Mouse (Mus musculus) urinary bladder, postnatal 25 days (tissue): ENCODE data around the gene Fbxo44.
"Not testable (repeated sequence)": the region's sequence is repeated elsewhere in the genome, so short reads cannot be mapped to it uniquely, and the experiment has no call there.

ENCODE experiments used
- DNase-seq: peaks from one replicate; pipeline ENCODE4 v3.0.0; 2022; ENCODE audit warnings: low spot score

Fbxo44 gene

DNA sequence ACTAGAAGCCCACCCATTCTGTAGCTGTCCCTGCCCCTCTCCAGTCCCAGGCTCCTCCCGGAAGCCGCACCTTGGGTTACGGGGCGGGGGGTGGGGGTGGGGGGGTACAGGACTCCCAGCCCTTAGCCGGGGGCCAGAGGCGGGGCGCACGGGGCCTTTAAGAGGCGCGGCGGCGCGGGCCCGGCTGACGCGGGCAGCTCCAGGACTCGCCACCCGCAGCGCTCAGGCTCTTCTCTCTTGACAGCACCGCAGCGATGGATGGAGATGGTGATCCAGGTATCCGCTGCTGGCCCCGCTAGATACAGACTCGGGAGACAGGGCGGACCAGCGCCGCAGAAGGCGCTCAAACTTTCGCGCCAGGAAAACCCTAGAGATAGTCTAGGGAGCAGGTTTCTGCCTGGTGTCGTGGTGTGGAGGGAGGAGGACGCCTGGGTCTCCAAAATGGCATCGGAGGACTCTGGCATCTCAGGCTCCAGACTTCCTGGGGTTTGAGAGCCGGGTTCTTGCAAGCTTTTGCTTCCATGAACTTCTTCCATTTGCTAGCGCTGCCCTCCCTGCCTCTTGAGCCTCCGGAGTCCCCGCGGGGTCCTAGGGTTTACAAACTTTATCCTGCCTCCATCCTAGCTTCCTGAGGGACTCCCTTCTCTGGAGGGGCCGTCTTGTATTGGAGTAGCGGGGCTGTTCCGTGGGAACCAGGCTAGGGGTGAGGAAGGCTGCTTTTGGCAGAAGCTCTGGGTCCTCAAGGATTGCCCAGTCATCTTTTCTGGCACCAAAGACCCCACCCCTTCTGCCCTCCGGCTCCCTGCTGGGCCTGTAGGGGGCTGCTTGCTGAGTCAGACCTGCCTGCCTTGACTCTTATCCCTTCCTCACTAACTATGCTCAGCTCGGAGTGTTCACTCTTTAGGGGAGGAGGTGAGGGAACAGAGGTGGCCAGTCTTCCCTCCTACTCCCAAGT lies at the start of gene Fbxo44, which contains the start of gene Fbxo2:
Fbxo44 (minus strand) TSS at position 47 of the 955 bp plus-strand sequence.
Fbxo2 (plus strand) TSS at position 186 of the 955 bp plus-strand sequence.
- no peak for DNase-seq

DNA sequence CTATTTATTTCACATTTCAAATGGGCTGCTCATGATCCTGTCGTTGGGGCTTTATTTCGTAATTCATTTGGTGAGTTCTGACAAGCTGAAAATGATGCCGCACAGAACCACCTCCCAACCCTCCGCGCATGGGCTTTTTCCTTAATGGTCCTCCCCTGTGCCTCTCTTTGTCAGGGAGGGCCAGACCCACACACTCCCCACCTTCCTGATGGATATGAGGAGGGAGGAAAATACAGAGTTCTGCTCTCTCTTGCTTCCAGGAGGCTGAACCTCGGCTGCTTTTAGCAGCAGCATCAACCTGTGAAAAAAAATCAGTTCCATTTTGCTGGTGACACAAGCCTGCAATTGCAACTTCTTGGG lies 44.6 kb upstream of the Fbxo44 start:
- no peak for DNase-seq

DNA sequence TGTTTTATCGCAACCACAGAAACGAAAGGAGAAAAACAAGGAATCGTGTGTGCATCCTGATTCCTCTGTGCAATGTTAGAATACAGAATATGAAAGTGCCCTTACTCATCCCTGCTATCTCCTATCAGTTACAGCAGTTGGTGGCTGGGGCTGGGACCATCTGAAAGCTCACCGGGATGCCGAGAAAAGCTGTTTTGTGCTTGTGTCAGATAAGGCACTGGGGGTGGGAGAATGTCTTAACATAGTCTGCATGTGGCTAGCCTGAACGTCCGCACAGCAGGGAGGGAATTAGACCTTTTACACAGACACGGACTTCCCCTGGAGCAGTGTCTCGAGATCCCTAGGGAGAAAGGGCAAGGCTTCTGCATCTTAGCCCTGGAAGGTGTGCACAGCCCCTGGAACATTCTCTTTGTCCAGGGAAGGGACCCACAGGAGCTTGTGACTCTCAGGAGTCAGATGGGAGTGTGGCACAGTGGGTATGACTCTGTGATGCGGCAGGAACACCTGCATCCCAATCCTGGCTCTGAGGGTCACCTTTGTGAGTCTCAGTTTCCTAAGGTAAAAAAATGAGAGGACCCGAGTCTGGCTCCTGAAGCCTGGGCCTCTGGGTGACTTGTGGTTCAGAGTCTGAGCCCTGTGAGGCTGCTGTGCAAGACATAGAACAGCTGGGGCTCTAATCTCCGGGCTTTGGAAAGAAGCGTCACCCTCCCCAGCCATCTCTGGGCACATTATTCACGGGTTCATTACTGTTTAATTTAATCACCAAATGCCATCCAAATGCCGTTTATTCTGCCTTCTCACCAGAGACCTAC lies 44.0 kb upstream of the Fbxo44 start:
- no peak for DNase-seq

DNA sequence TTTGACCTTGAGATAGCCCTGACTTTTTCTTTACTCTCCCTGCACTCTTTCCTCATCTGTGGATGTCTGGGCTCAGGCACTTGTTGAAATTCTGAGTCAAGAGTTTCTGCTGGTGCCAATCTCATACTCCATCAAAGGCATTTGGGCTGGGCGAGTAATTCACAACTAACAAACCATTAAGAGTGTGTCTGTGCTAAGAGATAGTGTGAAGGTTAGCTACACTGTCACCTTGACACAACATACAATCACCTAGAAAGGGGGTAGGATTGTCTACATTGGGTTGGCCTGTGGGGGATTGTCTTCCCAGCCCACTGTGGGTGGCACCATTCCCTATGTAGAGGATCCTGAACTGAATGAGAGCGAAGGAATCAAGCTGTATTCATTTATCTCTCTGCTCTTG lies 43.3 kb upstream of the Fbxo44 start:
- DNase-seq, result no peak

DNA sequence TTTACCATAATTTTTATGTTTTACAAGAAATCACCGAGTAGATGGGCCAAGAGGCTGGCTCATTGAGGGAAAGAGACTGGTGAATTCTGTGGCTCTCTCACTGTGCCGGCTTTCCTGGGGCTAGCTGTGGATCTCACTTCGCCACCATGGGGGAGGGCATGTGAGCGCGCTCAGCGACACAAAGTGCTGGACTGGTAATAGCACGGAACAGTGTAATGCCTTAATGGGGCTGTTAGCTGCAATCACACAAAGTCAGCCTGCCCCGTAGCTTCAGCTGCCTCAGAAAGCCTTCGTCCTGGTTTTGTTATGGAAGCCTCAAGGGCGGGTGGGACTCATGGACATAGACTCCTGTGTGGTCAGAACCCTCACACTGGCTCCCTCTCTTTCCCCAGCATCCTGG lies 38.4 kb upstream of the Fbxo44 start:
- no peak for DNase-seq

DNA sequence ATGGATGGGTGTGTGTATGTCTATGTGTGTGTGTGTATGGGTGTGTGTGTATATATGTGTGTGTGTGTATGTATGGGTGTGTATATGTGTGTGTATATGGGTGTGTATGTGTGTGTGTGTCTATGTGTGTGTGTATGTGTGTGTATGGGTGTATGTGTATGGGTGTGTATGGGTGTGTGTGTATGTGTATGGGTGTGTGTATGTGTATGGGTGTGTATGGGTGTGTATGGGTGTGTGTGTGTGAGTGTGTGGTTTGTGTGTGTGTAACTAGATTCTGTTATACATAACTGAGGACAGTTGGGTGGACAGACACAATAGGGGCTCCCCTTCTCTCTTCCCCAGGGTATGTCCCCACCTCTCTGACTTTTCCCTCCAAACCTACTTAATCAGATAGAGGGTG lies 34.1 kb upstream of the Fbxo44 start:
- no peak for DNase-seq

DNA sequence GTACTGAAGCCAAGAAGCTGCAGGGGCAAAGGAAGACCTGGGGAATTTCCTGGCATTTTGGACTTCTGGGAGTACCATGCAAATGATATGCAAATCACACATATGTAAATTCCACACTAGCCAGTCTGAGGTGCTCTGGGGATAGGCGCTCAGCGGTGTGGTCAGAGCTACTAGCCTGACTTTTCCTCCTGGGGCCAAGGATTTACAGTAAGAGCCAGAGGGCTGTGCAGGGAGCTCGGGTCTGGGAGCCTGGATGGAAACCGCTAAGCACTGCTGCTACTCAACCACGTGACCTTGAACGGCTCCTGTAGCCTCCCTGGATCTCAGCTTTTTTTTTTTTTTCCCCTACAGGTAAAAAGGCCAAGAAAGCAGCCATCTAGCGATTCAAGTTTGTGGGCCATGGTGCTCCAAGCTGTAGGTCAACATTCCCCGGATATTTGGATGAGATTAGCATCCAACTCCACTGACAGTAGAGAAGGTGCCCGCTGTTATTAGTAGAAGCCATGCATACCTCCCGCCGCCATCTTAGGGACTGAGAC lies 32.5 kb upstream of the Fbxo44 start:
- DNase-seq, result no peak

DNA sequence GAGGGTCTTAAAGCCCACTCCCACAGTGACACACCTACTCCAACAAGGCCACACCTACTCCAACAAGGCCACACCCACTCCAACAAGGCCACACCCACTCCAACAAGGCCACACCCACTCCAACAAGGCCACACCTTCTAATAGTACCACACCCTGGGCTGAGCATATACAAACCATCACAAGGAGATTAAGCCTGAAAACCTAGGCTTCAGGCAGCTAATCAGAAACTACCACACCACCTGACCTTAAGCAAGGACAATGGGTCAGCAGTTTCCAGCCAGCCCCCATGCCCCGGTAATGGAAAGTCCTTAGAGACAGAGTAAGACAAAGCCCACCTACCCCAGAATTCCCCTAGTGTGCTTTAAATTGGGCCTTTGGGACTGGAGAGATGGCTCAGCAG lies 28.5 kb upstream of the Fbxo44 start:
- DNase-seq, result not testable (repeated sequence)

DNA sequence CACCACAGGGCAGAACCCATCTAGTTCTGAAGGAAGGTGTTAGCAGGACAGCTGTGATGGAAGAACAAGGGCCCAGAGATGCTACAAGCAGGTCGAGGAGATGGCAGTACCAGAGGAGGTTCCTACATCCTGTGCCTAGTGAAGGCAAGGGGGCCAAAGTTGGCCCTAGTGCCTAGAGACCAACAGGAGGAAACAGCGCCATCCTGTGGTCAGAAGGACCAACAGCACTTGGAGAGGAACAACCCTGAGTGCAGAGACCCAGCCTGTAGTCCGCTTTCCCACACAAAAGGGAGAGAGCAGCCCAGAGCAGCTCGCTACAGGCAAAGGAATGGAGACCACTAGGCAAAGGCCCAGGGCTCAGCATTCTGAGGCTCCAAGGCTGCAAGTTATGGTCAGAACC lies 25.5 kb upstream of the Fbxo44 start:
- no peak for DNase-seq

DNA sequence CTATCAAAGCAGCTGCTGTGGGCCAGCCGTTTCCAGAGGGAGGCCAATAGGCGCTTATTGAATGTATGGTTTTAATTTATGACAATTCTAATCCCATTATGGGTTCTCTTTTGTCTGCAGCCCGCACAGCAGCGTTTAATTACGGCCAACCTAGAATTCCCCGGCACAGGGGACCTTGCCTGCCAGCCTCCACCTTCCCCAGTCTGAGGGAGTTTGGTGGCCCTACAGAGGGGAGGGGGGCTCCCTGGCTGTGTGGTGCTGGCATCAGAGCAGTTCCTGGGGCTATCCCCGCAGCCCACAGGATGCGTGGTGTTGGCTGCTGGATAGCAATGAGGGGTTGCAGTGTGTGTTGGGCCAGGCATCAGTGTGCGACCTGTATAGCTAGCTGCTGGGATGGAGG lies 24.3 kb upstream of the Fbxo44 start:
- no peak for DNase-seq

DNA sequence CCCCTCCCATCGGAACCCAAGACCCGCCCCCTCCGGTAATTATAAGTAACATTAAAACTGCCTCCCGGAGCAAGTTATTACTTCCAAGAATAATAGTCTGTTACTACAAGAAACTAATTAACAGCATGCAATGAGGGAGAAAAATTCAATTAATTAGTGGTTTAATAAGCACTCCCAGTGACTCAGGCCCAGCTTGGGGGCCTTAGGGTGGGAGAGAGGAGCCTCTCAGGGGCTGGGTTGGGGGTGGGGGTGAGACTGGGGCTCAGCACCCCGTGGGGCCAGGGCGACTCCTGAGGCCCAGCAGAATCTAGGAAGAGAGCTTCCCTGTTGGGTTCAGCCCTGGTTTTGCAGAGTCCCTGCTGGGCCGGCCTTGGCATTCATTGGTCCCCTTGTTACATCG lies 22.1 kb upstream of the Fbxo44 start:
- DNase-seq, result no peak

DNA sequence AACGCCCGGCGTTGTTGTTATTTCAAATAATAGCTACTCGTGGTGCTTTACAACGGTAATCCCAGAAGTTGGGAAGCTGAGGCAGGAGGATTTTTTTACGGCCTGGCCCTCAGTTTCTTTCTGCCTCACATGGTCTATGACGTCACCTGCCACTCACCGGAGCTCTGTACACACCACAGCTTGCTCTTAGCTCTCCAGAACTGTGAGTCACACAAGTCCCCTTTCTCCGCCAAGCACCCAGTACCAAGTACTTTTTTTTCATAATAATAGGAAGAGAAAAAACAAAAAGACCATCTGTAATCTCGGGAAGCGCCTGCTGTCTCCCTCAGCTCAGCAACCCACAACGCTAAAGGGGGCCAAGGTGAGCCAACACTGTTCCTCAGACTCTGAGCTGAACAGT lies 21.2 kb upstream of the Fbxo44 start:
- DNase-seq, result no peak

DNA sequence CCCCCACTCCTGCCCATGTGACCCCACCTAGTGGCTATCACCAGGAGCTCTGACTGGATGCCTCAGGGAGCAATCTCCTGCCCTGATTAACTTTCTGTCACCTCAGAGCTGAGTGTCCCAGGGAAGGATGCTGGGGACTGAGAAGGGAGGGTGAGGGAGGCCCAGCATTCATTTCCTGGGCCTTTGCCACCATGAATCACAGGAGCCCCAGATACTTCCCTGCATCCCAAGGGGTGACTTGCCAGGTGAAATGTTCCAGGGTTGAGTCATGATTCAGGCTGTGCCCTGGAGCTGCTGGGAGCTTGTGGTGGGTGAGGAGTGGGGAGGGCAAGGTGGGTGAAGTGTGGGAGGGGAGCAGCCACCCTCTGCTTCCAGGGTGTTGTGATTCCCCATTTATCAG lies 17.4 kb upstream of the Fbxo44 start:
- DNase-seq, result no peak

DNA sequence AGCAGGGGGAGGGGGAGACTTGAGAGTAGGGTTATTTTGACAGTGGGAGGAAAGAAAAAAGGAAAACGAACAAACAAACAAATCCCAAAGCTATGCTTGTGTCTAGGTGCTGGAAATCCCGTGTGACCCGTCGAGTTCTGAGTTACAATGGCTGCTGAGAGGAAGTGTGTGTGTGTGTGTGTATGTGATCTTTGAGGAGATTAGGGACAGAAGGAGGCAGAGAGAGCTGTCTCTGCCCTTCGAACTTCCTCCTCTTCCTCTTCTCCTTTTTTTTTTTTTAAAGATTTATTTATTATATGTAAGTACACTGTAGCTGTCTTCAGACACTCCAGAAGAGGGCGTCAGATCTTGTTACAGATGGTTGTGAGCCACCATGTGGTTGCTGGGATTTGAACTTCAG lies 16.3 kb upstream of the Fbxo44 start:
- DNase-seq, result not testable (repeated sequence)

DNA sequence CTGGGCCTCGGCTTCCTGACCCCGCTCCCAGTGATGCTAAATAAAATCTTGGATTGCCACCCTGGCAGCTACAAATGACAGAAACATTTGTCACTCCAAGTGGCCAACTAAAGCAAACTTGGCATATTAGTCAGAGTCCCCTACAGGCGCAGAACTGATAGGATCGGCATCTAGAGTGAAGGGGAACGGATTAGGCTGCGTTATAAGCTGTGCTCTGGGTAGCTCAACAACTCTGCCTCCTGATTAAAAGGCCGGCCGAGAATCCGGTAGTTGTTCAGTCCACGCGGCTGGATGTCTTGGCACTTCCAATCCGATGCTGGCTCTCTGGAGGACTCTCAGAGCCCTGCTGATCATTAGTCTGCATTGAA lies 14.2 kb upstream of the Fbxo44 start:
- DNase-seq, result no peak

DNA sequence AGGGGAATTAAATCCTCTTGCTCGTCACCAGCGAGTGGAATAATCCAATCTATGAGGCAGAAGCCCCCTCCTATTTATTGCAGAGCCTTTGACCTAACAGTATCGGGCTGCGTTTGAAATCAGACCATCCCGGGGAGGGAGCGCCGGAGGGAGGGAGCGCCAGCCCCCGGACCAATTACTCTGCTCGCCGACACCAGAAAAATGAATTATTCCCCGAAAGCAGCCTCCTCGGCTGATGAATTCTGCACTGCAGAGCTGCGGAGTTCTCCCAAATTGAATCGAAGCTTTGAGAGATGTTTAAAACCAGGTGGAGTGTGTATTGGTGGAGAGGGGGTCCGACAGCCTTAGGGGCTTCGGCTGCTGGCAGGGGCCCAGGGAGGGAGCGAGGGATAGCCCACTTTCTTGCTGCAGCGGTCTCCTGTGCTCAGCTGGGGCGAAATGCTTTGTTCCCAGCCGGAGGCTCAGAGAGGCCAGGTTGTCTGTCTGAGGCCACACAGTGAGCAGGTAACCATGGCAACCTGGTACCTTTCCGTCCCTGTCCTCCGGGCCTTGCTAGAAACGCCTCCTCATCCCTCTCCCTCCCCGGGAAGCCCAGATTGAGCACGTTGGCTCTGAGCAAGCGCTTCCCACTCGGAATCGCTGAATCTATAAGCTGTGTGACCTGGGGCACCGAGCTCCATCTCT lies 13.7 kb upstream of the Fbxo44 start:
- DNase-seq, result no peak

DNA sequence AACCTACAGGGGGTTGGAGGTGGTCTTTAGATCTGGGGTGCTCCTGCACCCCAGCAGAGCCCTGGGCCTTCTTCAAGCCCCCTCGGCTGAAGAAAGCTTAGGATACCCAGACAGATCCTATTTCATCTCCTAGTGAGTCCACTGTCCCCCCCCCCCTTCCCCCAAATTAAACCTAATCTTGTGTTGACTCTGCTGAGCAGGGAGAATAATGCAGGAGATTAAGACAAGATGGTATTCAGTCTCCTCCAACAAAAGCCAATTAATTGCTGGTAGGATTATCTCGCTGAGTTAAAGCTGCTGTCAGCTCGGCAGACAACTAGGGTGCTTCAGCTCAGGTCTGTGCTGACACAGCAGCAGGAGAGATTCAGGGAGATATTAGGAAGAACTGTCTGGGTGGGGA lies 11.0 kb upstream of the Fbxo44 start:
- DNase-seq, result no peak

DNA sequence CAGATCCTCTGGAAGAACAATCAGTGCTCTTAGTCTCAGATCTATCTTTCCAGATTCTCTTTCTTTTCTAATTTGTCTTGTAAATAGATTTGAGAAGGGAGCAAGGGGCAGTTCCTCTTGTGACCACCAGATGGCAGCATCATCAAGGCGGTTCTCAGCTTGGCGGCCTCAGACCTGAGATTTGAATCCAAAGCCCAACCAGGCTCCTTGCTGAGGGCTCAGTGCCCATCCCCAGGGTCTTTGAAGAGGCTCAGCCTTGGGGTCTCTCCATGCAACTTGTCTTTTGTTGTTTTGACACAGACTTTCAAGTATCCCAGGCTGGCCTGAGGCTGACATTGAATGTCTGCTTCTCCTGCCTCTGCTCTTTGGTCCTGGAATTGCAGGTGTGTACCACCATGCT lies 10.6 kb upstream of the Fbxo44 start:
- peak; percentile 48 for DNase-seq

DNA sequence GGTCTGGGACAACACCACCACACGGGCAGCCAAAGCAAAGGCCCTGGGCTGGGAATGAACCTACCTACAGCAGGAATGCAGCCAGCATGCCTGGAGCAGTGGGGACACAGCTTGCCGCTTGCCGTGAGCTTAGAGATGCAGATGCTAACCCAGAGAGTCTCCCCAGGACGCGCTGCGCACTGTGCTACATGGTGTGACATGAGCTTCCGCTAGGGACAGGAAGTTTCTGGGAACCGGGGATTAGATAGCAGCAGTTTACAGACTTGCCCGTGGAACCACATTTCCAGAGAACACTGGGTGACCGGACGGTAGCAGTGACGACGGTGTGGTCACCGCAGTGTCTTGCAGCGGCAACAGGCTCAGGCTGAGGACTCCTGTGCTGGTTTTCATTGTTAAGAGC lies 9.3 kb upstream of the Fbxo44 start:
- no peak for DNase-seq

DNA sequence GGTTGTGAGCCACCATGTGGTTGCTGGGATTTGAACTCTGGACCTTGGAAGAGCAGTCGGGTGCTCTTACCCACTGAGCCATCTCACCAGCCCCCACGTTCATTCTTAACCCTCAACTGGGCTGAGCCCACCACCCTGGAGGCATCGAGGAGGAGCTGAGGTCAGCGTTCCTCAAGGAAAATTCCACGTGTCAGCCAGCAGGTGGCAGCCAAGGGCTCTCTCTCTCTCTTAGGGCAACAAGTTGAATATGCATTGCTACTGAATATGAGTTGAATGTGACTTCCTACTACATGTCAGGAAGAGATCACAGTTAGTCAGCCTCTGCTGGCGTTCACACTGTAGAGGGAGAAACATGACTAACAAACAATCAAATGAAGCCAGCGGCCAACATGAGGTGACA lies 8.0 kb upstream of the Fbxo44 start:
- peak; percentile 61 for DNase-seq

DNA sequence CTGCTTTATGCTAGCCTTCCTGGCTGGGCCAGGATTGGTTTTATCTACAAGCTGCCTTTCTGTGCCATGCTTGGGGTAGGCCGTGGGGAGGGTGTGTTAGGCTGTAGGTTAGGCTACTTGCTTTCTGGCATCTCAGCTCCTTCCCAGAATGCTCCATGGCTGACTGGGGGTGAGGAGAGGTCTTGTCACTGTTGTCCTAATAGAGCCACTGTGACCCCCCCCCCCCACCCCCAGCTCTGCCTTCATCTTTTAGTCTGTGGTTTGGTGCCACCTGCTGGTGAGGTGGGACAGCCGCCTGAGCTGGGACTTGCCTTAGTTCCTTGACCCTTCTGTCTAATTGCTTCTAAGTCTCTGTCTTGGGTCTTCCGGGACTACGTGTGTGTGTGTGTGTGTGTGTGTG lies 6.7 kb upstream of the Fbxo44 start:
- peak; percentile 77 for DNase-seq

DNA sequence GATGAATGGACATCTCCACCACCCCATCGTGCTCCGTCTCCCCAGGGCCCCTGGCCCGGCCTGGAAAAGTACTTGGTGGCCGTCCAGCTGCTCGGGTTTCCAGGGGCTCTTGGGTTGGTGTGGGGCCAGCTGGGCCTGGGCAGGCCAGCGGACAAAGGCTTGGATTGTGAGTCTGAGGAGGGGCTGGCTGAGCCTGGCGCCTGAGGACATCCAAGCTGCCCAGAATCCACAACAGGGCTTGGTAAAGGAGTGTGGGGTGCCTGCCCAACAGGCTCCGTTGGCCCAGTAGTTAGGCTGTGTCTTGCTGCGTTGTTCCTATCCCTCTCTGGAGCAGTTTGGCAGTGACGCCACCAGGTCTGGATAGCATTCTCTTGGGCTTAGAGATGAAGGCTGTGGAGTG lies 6.1 kb upstream of the Fbxo44 start:
- DNase-seq, result no peak
